ENCODE assay signal across 20 mouse cellular contexts in genomic region chr1:153489540-153489939, GRCm38 (mm10). TPM values are rescaled to one million over a fixed set of nuclear protein-coding genes. Genes with fewer than 3 reads are reported as not detected.
DNase-seq lines count a peak whose midpoint lies in the region; ATAC-seq and TF ChIP-seq lines count a peak whose summit lies in the region.
"Had no signal": no experiment of that assay in that cellular context is flagged by ENCODE, and none has a peak within 500 bp of the region (broad histone marks: within the 10 kb centered on the region; RNA-seq: fewer than 3 reads in every experiment).

No protein-coding gene starts in this region.

- no peaks in the 10 kb centered on the region for H3K9me3 ChIP-seq in midbrain, embryonic 11.5 days (ENCODE audit: control insufficient read depth, low read length)
- no peaks in the 10 kb centered on the region for H3K9me3 ChIP-seq in midbrain, embryonic 16.5 days (replicated peaks; ENCODE audit: control insufficient read depth, low read length, poor library complexity, severe bottlenecking)
- H3K9me3 ChIP-seq: embryonic facial prominence, embryonic 10.5 days; forebrain, embryonic 13.5 days; G1E; hindbrain, embryonic 15.5 days had no signal

- peaks cover 29% of the 10 kb centered on the region for H3K79me2 ChIP-seq in macrophage (ENCODE audit: inconsistent target)

- no peak for TF ChIP-seq CTCF in gastrocnemius, adult 2 months (IDR thresholded peaks at IDR 0.05)

- H3K27me3 ChIP-seq in midbrain, embryonic 11.5 days (ENCODE audit: control insufficient read depth, insufficient read depth, low read length), result no peaks in the 10 kb centered on the region
- no peaks in the 10 kb centered on the region for H3K27me3 ChIP-seq in midbrain, embryonic 16.5 days (ENCODE audit: control insufficient read depth, insufficient read depth, low read depth, low read length)
- H3K27me3 ChIP-seq: forebrain, embryonic 13.5 days; hindbrain, embryonic 15.5 days had no signal

- ATAC-seq in midbrain, embryonic 11.5 days (ENCODE audit: low FRiP score), result no peak
- ATAC-seq in midbrain, embryonic 16.5 days, result no peak
- ATAC-seq: CD4-positive, CD25-positive, alpha-beta regulatory T cell, adult 4 months; forebrain, embryonic 13.5 days; forebrain, postnatal 0 days; inflammation-experienced regulatory T-cells, adult 6 months had no signal

- H3K4me1 ChIP-seq in midbrain, embryonic 11.5 days (ENCODE audit: control insufficient read depth, insufficient read depth, low read length), result peaks cover 12% of the 10 kb centered on the region
- peaks cover 16% of the 10 kb centered on the region for H3K4me1 ChIP-seq in midbrain, embryonic 16.5 days (ENCODE audit: control insufficient read depth, insufficient read depth, low read length)

- H3K27ac ChIP-seq in gastrocnemius, adult 2 months, result 0 out of 2 replicates have a peak overlapping the region, but pooled peaks have one; percentile 6
- H3K27ac ChIP-seq in midbrain, embryonic 11.5 days (ENCODE audit: low read depth, low read length), result no peak overlapping the region
- no peak overlapping the region for H3K27ac ChIP-seq in midbrain, embryonic 16.5 days (ENCODE audit: low read length)
- H3K27ac ChIP-seq in macrophage, result peak overlapping the region; percentile 76
- H3K27ac ChIP-seq: embryonic facial prominence, embryonic 10.5 days; forebrain, embryonic 13.5 days; hindbrain, embryonic 15.5 days had no signal

- H3K9ac ChIP-seq in midbrain, embryonic 11.5 days (ENCODE audit: low read length), result no peak overlapping the region
- H3K9ac ChIP-seq in midbrain, embryonic 16.5 days (ENCODE audit: low read depth, low read length), result no peak overlapping the region
- H3K9ac ChIP-seq: forebrain, embryonic 13.5 days; forebrain, postnatal 0 days; hindbrain, embryonic 15.5 days had no signal

- WGBS in midbrain, embryonic 11.5 days, result 36% methylated on average over 2 of the region's 2 CpGs
- 33% methylated on average over 2 of the region's 2 CpGs for WGBS in midbrain, embryonic 16.5 days
- 48% methylated on average over 2 of the region's 2 CpGs for WGBS in macrophage (ENCODE audit: missing documents)

- H3K36me3 ChIP-seq in midbrain, embryonic 11.5 days (ENCODE audit: control insufficient read depth, insufficient read depth, low read length), result no peaks in the 10 kb centered on the region
- no peaks in the 10 kb centered on the region for H3K36me3 ChIP-seq in midbrain, embryonic 16.5 days (ENCODE audit: control insufficient read depth, insufficient read depth, low read length)
- H3K36me3 ChIP-seq in macrophage (ENCODE audit: inconsistent target), result no peaks in the 10 kb centered on the region
- H3K36me3 ChIP-seq: G1E; hindbrain, embryonic 15.5 days had no signal

- intact Hi-C loops in gastrocnemius, adult 2 months (cut with DNase I), result no loop called here
- intact Hi-C loops in gastrocnemius, postnatal 14 days (cut with DNase I; ENCODE audit: low total_unique reads), result no loop called here
- intact Hi-C loops in left cerebral cortex, postnatal 10 days (cut with DNase I), result loop anchor here (5.0 kb wide), 1 partner anchor 63 kb away; the partner anchor contains the start of gene Npl

- no peak overlapping the region for H3K4me2 ChIP-seq in midbrain, embryonic 11.5 days
- no peak overlapping the region for H3K4me2 ChIP-seq in midbrain, embryonic 16.5 days (ENCODE audit: low read length)
- H3K4me2 ChIP-seq: forebrain, embryonic 13.5 days; heart, embryonic 11.5 days; hindbrain, embryonic 15.5 days had no signal

- DNase-seq in gastrocnemius, adult 2 months, result no peak
- no peak for DNase-seq in gastrocnemius, postnatal 14 days
- peak; percentile 21 for DNase-seq in midbrain, embryonic 11.5 days (ENCODE audit: low spot score, missing footprints)
- DNase-seq in R1 (ENCODE audit: low read depth, low spot score), result peak; percentile 70
- no peak for DNase-seq in lung, adult 18-20 months
- DNase-seq in left cerebral cortex, postnatal 10 days (ENCODE audit: extremely low spot score in 1 of 2, low spot score in 2 of 2), result no peak
- DNase-seq: adrenal gland, postnatal 25 days; cerebellum, adult 2 months; cerebellum, postnatal 10 days; forebrain, postnatal 0 days; gastrocnemius, postnatal 36 days had no signal

- no peak overlapping the region for H3K4me3 ChIP-seq in gastrocnemius, adult 2 months
- no peak overlapping the region for H3K4me3 ChIP-seq in midbrain, embryonic 11.5 days (ENCODE audit: low read depth, low read length)
- no peak overlapping the region for H3K4me3 ChIP-seq in midbrain, embryonic 16.5 days (ENCODE audit: low read depth, low read length)
- H3K4me3 ChIP-seq in macrophage (ENCODE audit: inconsistent target), result no peak overlapping the region
- H3K4me3 ChIP-seq: embryonic facial prominence, embryonic 10.5 days; forebrain, embryonic 13.5 days; hindbrain, embryonic 15.5 days had no signal

RNA-seq across cellular contexts. Expression of gene Dhx9, which starts 2.1 kb away (rescaled TPM):
- 10 to 100 TPM; 26.1 to 29.5 TPM for total RNA-seq in gastrocnemius, adult 2 months (2021)
- 10 to 100 TPM; 36.7 to 41.1 TPM for total RNA-seq in gastrocnemius, postnatal 14 days (2021)
- 27.0 and 35.6 TPM in 2 replicates for polyA plus RNA-seq in midbrain, embryonic 11.5 days (2014; fragmentation: Nextera tagmentation; extraction: Ambion mirVana)
- 22.1 and 29.5 TPM in 2 replicates for polyA plus RNA-seq in midbrain, embryonic 16.5 days (2015; fragmentation: Nextera tagmentation; extraction: Ambion mirVana)
- 100 to 1,000 TPM; 139 to 418 (median 222) TPM for total RNA-seq in macrophage (2018; cell fraction: chromatin; rRNA removed)
- 10 to 100 TPM; 29.3 to 79.3 (median 55.6) TPM for total RNA-seq in macrophage (2018; cell fraction: cytosol; rRNA removed)
- total RNA-seq in macrophage (2018; cell fraction: nucleus; rRNA removed), result 100 to 1,000 TPM in 22 of 26 experiments, 10 to 100 TPM in 4; 81.2 to 270 (median 124) TPM
- polyA plus RNA-seq in macrophage (2018), result 51.6 to 87.8 TPM (median 81.8 TPM) in 3 replicates
- 100 to 1,000 TPM; 127 to 134 TPM for total RNA-seq in left cerebral cortex, postnatal 10 days (2021)

Comparison
In these comparisons a context has a peak if more than half of its experiments do, and no peak if none do; other contexts are left out.
1. DNase-seq: peak in midbrain, embryonic 11.5 days (single experiment) and R1 (single experiment); none in gastrocnemius, adult 2 months (single experiment), gastrocnemius, postnatal 14 days (single experiment), lung, adult 18-20 months (0 of 2) and left cerebral cortex, postnatal 10 days (0 of 2).
2. H3K27ac ChIP-seq: peak in gastrocnemius, adult 2 months (single experiment) and macrophage (single experiment); none in midbrain, embryonic 11.5 days (single experiment) and midbrain, embryonic 16.5 days (single experiment).